Mouse (Mus musculus): ENCODE measurements around the gene Ap1g2. TPM values are rescaled to one million over a fixed set of nuclear protein-coding genes. Genes with fewer than 3 reads are reported as not detected.

Ap1g2 gene
- polyA plus RNA-seq, 1 experiment from 2014 or later, result 29.1 TPM

- ATAC-seq (ENCODE audit: insufficient number of reproducible peaks, low FRiP score, low TSS enrichment, low read depth), result 0 out of 2 replicates have a peak, but pooled peaks have one; percentile 34
These were observed 53.3 kb downstream of the Ap1g2 start for GRCm38 (mm10) chr14:55053050-55053449.

GRCm38 (mm10) chr14:55052496-55052895 is 53.9 kb downstream of the Ap1g2 start:
- Histone ChIP-seq H3K4me1 (peaks cover 10% of the 10 kb centered on the region), H3K9me3 (replicated peaks) (no peaks in the 10 kb centered on the region), H3K27me3 (no peaks in the 10 kb centered on the region), H3K27ac (replicated peaks) (no peak overlapping the region), H3K36me3 (no peaks in the 10 kb centered on the region), H3K4me3 (replicated peaks) (no peak overlapping the region), H3K4me2 (replicated peaks) (peak overlapping the region; percentile 10; the same call in 1 of the 2 replicates), H3K9ac (no peak overlapping the region)
- 64% methylated on average over 9 of the region's 9 CpGs for WGBS
- no peak for ATAC-seq (ENCODE audit: insufficient number of reproducible peaks, low FRiP score, low TSS enrichment, low read depth)

More at GRCm38 (mm10) chr14:55053050-55053449, 53.3 kb downstream of the Ap1g2 start:
- Histone ChIP-seq H3K4me1 (peaks cover 10% of the 10 kb centered on the region), H3K4me3 (replicated peaks) (no peak overlapping the region), H3K27ac (replicated peaks) (no peak overlapping the region), H3K9me3 (replicated peaks) (no peaks in the 10 kb centered on the region), H3K36me3 (no peaks in the 10 kb centered on the region), H3K27me3 (no peaks in the 10 kb centered on the region), H3K9ac (no peak overlapping the region), H3K4me2 (replicated peaks) (no peak overlapping the region)
- 75% methylated on average over 4 of the region's 4 CpGs for WGBS

Other genes with a start within 250 kb of the Ap1g2 start
- 9.7 and 10.1 TPM in 2 replicates for gene Homez, start 235.6 kb downstream of the Ap1g2 start, polyA plus RNA-seq (2015; fragmentation: Nextera tagmentation; extraction: Ambion mirVana)
- 0.83 and 1.2 TPM in 2 replicates for gene Ppp1r3e, start 229.0 kb downstream of the Ap1g2 start, polyA plus RNA-seq (2015; fragmentation: Nextera tagmentation; extraction: Ambion mirVana)
- 4.1 and 5.0 TPM in 2 replicates for gene Bcl2l2, start 223.2 kb downstream of the Ap1g2 start, polyA plus RNA-seq (2015; fragmentation: Nextera tagmentation; extraction: Ambion mirVana)
- not detected in 2 replicates for gene Gm20521, start 223.2 kb downstream of the Ap1g2 start, polyA plus RNA-seq (2015; fragmentation: Nextera tagmentation; extraction: Ambion mirVana)
- gene Pabpn1, start 214.1 kb downstream of the Ap1g2 start, polyA plus RNA-seq (2015; fragmentation: Nextera tagmentation; extraction: Ambion mirVana), result 124 and 125 TPM in 2 replicates
- 81.7 and 93.6 TPM in 2 replicates for gene Slc22a17, start 193.5 kb downstream of the Ap1g2 start, polyA plus RNA-seq (2015; fragmentation: Nextera tagmentation; extraction: Ambion mirVana)
- 59.7 and 63.4 TPM in 2 replicates for gene Efs, start 180.5 kb downstream of the Ap1g2 start, polyA plus RNA-seq (2015; fragmentation: Nextera tagmentation; extraction: Ambion mirVana)
- 0.47 TPM in 1 of 2 replicates, not detected in the other for gene Il25, start 173.9 kb downstream of the Ap1g2 start, polyA plus RNA-seq (2015; fragmentation: Nextera tagmentation; extraction: Ambion mirVana)
- 8.9 and 9.4 TPM in 2 replicates for gene Cmtm5, start 170.3 kb downstream of the Ap1g2 start, polyA plus RNA-seq (2015; fragmentation: Nextera tagmentation; extraction: Ambion mirVana)
- gene Myh6, start 139.7 kb downstream of the Ap1g2 start, polyA plus RNA-seq (2015; fragmentation: Nextera tagmentation; extraction: Ambion mirVana), result 3.0 and 6.0 TPM in 2 replicates
- not detected in 2 replicates for gene Gm17428, start 129.7 kb downstream of the Ap1g2 start, polyA plus RNA-seq (2015; fragmentation: Nextera tagmentation; extraction: Ambion mirVana)
- 21.5 and 33.1 TPM in 2 replicates for gene Myh7, start 112.0 kb downstream of the Ap1g2 start, polyA plus RNA-seq (2015; fragmentation: Nextera tagmentation; extraction: Ambion mirVana)
- gene Ngdn, start 91.1 kb downstream of the Ap1g2 start, polyA plus RNA-seq (2015; fragmentation: Nextera tagmentation; extraction: Ambion mirVana), result 70.7 and 73.9 TPM in 2 replicates
- 4.2 and 5.0 TPM in 2 replicates for gene Zfhx2, start 14.3 kb downstream of the Ap1g2 start, polyA plus RNA-seq (2015; fragmentation: Nextera tagmentation; extraction: Ambion mirVana)
- gene Thtpa, start 11.8 kb downstream of the Ap1g2 start, polyA plus RNA-seq (2015; fragmentation: Nextera tagmentation; extraction: Ambion mirVana), result 21.5 and 22.4 TPM in 2 replicates
- gene Jph4, start 10.3 kb upstream of the Ap1g2 start, polyA plus RNA-seq (2015; fragmentation: Nextera tagmentation; extraction: Ambion mirVana), result 3.0 and 3.6 TPM in 2 replicates
- 14.4 and 33.7 TPM in 2 replicates for gene Dhrs2, start 115.4 kb upstream of the Ap1g2 start, polyA plus RNA-seq (2015; fragmentation: Nextera tagmentation; extraction: Ambion mirVana)